Mouse (Mus musculus): Measurements from ENCODE around the gene Klhl42. TPM values are rescaled to one million over a fixed set of nuclear protein-coding genes. Genes with fewer than 3 reads are reported as not detected.
A peak's percentile ranks its signal among the peaks of the same experiment; 100 is the strongest.

The Klhl42 gene
- 14.3 and 21.0 TPM in 2 replicates for polyA plus RNA-seq (2012; rRNA removed)

DNA sequence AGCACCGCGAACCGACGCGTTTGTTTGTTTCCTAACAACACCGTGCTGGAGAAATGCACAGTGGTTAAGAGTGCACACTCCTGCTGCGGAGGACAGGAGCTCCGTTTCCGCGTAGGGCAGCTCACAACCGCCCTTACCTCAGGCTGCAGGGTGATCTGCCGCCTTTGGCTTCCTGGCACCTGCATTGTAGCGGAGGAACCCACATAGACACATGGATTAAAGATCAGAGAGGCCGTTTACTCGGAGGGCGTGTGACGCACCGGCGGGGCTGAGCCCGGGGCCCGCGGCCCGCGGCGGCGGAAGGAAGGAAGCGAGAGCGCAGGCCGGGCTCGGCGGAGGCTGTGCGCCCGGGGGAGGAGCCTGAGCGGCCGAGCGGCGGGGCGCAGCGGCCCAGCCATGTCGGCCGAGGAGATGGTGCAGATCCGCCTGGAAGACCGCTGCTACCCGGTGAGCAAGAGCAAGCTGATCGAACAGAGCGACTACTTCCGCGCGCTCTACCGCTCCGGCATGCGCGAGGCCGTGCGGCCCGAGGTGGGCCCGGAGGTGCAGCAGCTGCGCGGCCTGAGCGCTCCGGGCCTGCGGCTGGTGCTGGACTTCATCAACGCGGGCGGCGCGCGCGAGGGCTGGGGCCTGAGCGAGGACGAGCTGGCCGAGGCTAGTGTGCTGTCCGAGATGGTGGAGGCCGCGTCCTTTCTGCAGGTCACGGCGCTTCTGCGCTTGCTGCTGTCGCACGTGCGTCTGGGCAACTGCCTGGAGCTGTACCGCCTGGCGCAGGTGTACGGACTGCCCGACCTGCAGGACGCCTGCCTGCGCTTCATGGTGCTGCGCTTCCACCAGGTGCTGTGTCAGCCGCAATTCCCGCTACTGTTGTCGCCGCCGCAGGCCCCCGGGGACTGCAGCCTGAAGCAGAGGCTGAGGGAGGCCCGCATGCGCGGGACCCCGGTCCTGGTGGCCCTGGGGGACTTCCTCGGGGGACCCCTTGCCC lies at the start of gene Klhl42:
TSS of gene Klhl42 (plus strand) at position 244 of the 985 bp plus-strand sequence.
- TF ChIP-seq POLR2A (IDR thresholded peaks at IDR 0.05; ENCODE audit: low read depth, low read length) (peak; percentile 86), CTCF (IDR thresholded peaks at IDR 0.05; ENCODE audit: extremely low read depth, insufficient read depth, insufficient read length, insufficient replicate concordance) (no peak)
- peaks cover 2% of the 10 kb centered on the region; the same call in 1 of the 2 replicates for H3K36me3 ChIP-seq (ENCODE audit: control insufficient read depth, insufficient read depth, low read length)
- H3K27me3 ChIP-seq (ENCODE audit: control insufficient read depth, insufficient read depth, low read length) = no peaks in the 10 kb centered on the region
- peaks cover 9% of the 10 kb centered on the region; the same call in 1 of the 2 replicates for H3K4me1 ChIP-seq (ENCODE audit: control insufficient read depth, insufficient read depth, insufficient read length)
- WGBS = under 1% methylated on average over 99 of the region's 99 CpGs
- H3K27ac ChIP-seq (ENCODE audit: insufficient read depth, low read length) = peak within 1 kb of the TSS; percentile 85
- H3K4me3 ChIP-seq (ENCODE audit: extremely low read depth, insufficient read depth, insufficient read length) = peak within 1 kb of the TSS; percentile 88
- DNase-seq (ENCODE audit: low read depth in 1 of 2, low spot score in 2 of 2) = peak; percentile 37 to 78

- peak; percentile 46 to 85 for DNase-seq (ENCODE audit: low read depth in 1 of 2, low spot score in 2 of 2)
- H3K36me3 ChIP-seq (ENCODE audit: control insufficient read depth, insufficient read depth, low read length) = peaks cover 8% of the 10 kb centered on the region
- peak within 1 kb of the TSS; percentile 86 for H3K4me3 ChIP-seq (ENCODE audit: extremely low read depth, insufficient read depth, insufficient read length)
- peak within 1 kb of the TSS; percentile 34; the same call in 1 of the 2 replicates for H3K27ac ChIP-seq (ENCODE audit: insufficient read depth, low read length)
- no peaks in the 10 kb centered on the region; the same call in 1 of the 2 replicates for H3K4me1 ChIP-seq (ENCODE audit: control insufficient read depth, insufficient read depth, insufficient read length)
- H3K27me3 ChIP-seq (ENCODE audit: control insufficient read depth, insufficient read depth, low read length) = no peaks in the 10 kb centered on the region
- WGBS = 4% methylated on average over 65 of the region's 66 CpGs
- TF ChIP-seq CTCF (IDR thresholded peaks at IDR 0.05; ENCODE audit: extremely low read depth, insufficient read depth, insufficient read length, insufficient replicate concordance) (no peak), POLR2A (IDR thresholded peaks at IDR 0.05; ENCODE audit: low read depth, low read length) (peak; percentile 70)
These were observed 48.6 kb upstream of the Klhl42 start, which contains the start of gene Mrps35 for GRCm38 (mm10) chr6:147042291-147043290. Mrps35 (plus strand) TSS chr6:147042764.

DNA sequence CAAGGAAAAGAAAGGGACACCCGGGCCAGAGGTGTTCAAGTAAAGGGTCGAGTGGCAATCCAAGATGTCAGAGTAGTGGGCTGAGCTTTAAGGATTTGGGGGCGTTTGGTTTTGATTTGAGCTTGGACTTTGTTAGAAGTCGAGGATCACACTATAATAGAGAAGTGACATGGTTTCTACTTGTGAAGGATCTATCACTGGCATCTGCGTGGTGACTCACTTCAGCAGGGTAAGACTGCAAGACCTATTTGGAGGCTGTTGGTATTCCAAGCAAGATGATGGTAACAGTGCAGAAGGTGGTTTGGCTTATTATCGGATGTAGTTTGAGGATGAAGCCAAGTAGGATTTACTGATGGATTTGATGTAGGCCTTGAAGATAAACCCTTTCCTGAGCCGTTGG lies 47.5 kb upstream of the Klhl42 start:
- TF ChIP-seq POLR2A (IDR thresholded peaks at IDR 0.05; ENCODE audit: low read depth, low read length) = no peak
- no peak for TF ChIP-seq CTCF (IDR thresholded peaks at IDR 0.05; ENCODE audit: extremely low read depth, insufficient read depth, insufficient read length, insufficient replicate concordance)
- no peak for DNase-seq (ENCODE audit: low read depth in 1 of 2, low spot score in 2 of 2)
- Histone ChIP-seq H3K4me1 (ENCODE audit: control insufficient read depth, insufficient read depth, insufficient read length) (no peaks in the 10 kb centered on the region; the same call in 1 of the 2 replicates), H3K36me3 (ENCODE audit: control insufficient read depth, insufficient read depth, low read length) (peaks cover 14% of the 10 kb centered on the region), H3K4me3 (ENCODE audit: extremely low read depth, insufficient read depth, insufficient read length) (peak overlapping the region; percentile 86; the same call in 1 of the 2 replicates), H3K27ac (ENCODE audit: insufficient read depth, low read length) (no peak overlapping the region), H3K27me3 (ENCODE audit: control insufficient read depth, insufficient read depth, low read length) (no peaks in the 10 kb centered on the region)
- WGBS = 50% methylated on average over 7 of the region's 7 CpGs

DNA sequence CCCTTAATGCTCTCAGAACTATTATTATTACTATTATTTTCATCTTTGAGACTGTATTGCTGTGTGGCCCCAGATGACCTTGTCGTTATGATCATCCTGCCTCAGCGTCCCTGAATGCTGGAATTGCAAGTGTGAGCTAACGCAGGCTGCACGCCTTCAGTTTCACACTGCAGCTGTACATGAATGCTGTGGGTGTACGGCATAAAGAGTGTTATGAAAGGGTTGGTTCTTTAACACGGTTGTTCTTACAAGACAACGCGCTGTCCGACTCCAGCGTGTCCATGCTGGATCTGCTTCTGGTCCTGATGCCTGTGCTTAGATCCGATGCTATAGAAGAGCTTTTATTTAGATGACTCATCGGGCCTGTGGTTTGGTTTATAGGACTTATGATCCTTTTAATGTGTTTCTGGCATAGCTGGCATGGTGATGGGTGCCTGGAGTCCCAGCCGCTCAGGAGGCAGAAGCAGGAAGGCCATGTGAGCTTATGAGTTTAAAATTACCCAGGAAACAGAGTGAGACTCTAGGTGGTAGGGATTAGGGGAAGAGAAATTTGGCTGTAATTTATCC lies 41.9 kb upstream of the Klhl42 start:
- Histone ChIP-seq H3K27ac (ENCODE audit: insufficient read depth, low read length) (no peak overlapping the region), H3K36me3 (ENCODE audit: control insufficient read depth, insufficient read depth, low read length) (peaks cover 29% of the 10 kb centered on the region), H3K4me3 (ENCODE audit: extremely low read depth, insufficient read depth, insufficient read length) (no peak overlapping the region), H3K4me1 (ENCODE audit: control insufficient read depth, insufficient read depth, insufficient read length) (no peaks in the 10 kb centered on the region), H3K27me3 (ENCODE audit: control insufficient read depth, insufficient read depth, low read length) (no peaks in the 10 kb centered on the region)
- TF ChIP-seq POLR2A (IDR thresholded peaks at IDR 0.05; ENCODE audit: low read depth, low read length) = no peak
- TF ChIP-seq CTCF (IDR thresholded peaks at IDR 0.05; ENCODE audit: extremely low read depth, insufficient read depth, insufficient read length, insufficient replicate concordance) = no peak
- DNase-seq (ENCODE audit: low read depth in 1 of 2, low spot score in 2 of 2) = no peak
- WGBS = 96% methylated on average over 13 of the region's 13 CpGs

- TF ChIP-seq POLR2A (IDR thresholded peaks at IDR 0.05; ENCODE audit: low read depth, low read length) = no peak
- no peak for TF ChIP-seq CTCF (IDR thresholded peaks at IDR 0.05; ENCODE audit: extremely low read depth, insufficient read depth, insufficient read length, insufficient replicate concordance)
- no peak overlapping the region for H3K27ac ChIP-seq (ENCODE audit: insufficient read depth, low read length)
- peaks cover 28% of the 10 kb centered on the region for H3K36me3 ChIP-seq (ENCODE audit: control insufficient read depth, insufficient read depth, low read length)
- no peak overlapping the region for H3K4me3 ChIP-seq (ENCODE audit: extremely low read depth, insufficient read depth, insufficient read length)
- DNase-seq (ENCODE audit: low read depth in 1 of 2, low spot score in 2 of 2) = no peak
- no peaks in the 10 kb centered on the region for H3K4me1 ChIP-seq (ENCODE audit: control insufficient read depth, insufficient read depth, insufficient read length)
- H3K27me3 ChIP-seq (ENCODE audit: control insufficient read depth, insufficient read depth, low read length) = no peaks in the 10 kb centered on the region
- 93% methylated on average over 8 of the region's 8 CpGs for WGBS
These were observed 39.5 kb upstream of the Klhl42 start for GRCm38 (mm10) chr6:147051666-147052065.

DNA sequence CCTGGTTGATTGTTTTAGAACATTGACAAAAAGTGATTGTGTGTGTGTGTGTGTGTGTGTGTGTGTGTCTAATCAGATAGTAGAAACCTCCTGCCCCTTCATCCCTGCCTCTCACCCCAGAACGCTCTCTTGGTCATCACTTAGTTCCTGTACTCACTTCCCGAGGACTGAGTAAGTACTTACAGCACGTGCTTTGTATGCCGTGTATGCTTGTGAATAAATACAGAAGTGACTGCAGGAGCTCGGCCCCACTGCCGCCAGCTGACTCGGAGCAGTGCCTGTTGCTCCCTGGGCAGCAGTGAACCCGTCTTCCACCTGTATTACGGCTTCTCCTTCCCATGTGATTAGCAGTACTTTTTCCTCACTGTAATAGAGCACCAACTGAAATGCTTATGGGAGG lies 38.7 kb upstream of the Klhl42 start:
- DNase-seq (ENCODE audit: low read depth in 1 of 2, low spot score in 2 of 2) = no peak
- no peak overlapping the region for H3K27ac ChIP-seq (ENCODE audit: insufficient read depth, low read length)
- H3K36me3 ChIP-seq (ENCODE audit: control insufficient read depth, insufficient read depth, low read length) = peaks cover 26% of the 10 kb centered on the region
- H3K27me3 ChIP-seq (ENCODE audit: control insufficient read depth, insufficient read depth, low read length) = no peaks in the 10 kb centered on the region
- H3K4me1 ChIP-seq (ENCODE audit: control insufficient read depth, insufficient read depth, insufficient read length) = no peaks in the 10 kb centered on the region
- 94% methylated on average over 9 of the region's 9 CpGs for WGBS
- H3K4me3 ChIP-seq (ENCODE audit: extremely low read depth, insufficient read depth, insufficient read length) = no peak overlapping the region
- TF ChIP-seq POLR2A (IDR thresholded peaks at IDR 0.05; ENCODE audit: low read depth, low read length) = no peak
- TF ChIP-seq CTCF (IDR thresholded peaks at IDR 0.05; ENCODE audit: extremely low read depth, insufficient read depth, insufficient read length, insufficient replicate concordance) = no peak
